Mouse (Mus musculus): Measurements from ENCODE around the gene Il4i1.

GRCm38 (mm10) chr7:44850789-44851624 is 34.8 kb downstream of the Il4i1 start:
- TF ChIP-seq POLR2A (IDR thresholded peaks at IDR 0.05; ENCODE audit: low read depth, low read length) (no peak), CTCF (IDR thresholded peaks at IDR 0.05; ENCODE audit: extremely low read depth, insufficient read length, insufficient replicate concordance, low read depth, low read length) (no peak)

Measured in small intestine, adult 2 months (tissue).